Mouse (Mus musculus): ENCODE results near the gene Glmn.

DNA sequence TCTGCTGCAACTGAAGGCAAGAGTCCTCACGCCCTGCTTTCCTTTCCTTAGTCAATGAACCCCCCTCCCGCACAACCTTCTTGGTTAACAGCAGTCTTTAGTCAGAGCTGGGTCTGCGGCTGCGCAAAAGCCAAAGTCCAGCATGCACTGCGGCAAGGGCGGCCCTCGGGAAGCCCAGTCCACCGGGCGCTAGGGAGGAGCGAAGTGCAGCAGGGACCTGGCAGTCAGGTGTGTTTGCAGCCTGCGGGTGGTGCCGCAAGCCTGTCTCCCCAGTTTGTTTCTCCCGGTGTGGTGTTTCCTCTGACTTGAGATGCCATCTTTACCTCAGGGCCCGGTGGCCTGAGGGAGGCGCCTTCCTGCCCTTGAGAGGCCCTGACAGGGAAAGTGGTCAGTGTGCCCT is 63.1 kb downstream of the Glmn start, which contains the start of gene 1700028K03Rik:
- TF ChIP-seq ZMIZ1 (IDR thresholded peaks at IDR 0.05; ENCODE audit: low read depth, low read length) (no peak), RCOR1 (conservative IDR thresholded peaks at IDR 0.05; ENCODE audit: low read depth, low read length) (no peak)

All from CH12.LX (cell line).